10 mouse cellular contexts compared by ENCODE assay signal in genomic region chr13:35848694-35849093, GRCm38 (mm10). TPM values are rescaled to one million over a fixed set of nuclear protein-coding genes. Genes with fewer than 3 reads are reported as not detected.
DNase-seq lines count a peak whose midpoint lies in the region; ATAC-seq lines count a peak whose summit lies in the region.
"Had no signal": no experiment of that assay in that cellular context is flagged by ENCODE, and none has a peak within 500 bp of the region (broad histone marks: within the 10 kb centered on the region; RNA-seq: fewer than 3 reads in every experiment).

No protein-coding gene starts in this region.

- no peak overlapping the region for H3K4me2 ChIP-seq in kidney, embryonic 15.5 days
- H3K4me2 ChIP-seq in neural tube, embryonic 15.5 days = no peak overlapping the region
- H3K4me2 ChIP-seq: liver, embryonic 13.5 days had no signal

- no peak overlapping the region for H3K27ac ChIP-seq in kidney, embryonic 15.5 days
- H3K27ac ChIP-seq in neural tube, embryonic 15.5 days (replicated peaks) = no peak overlapping the region
- H3K27ac ChIP-seq: liver, embryonic 13.5 days had no signal

- peak; percentile 17 for DNase-seq in kidney, adult 18-20 months
- DNase-seq in cerebellum, postnatal 36 days = peak; percentile 40 to 51
- DNase-seq in kidney, postnatal 14 days = peak; percentile 27
- peak; percentile 28 for DNase-seq in testis, postnatal 14 days (ENCODE audit: low spot score)
- no peak for DNase-seq in thymus, postnatal 25 days
- DNase-seq in spleen, adult 12 weeks (ENCODE audit: low spot score) = no peak
- DNase-seq: liver, embryonic 13.5 days; thymus, postnatal 4 days had no signal

- H3K9ac ChIP-seq in kidney, embryonic 15.5 days = no peak overlapping the region
- no peak overlapping the region for H3K9ac ChIP-seq in neural tube, embryonic 15.5 days (replicated peaks)
- H3K9ac ChIP-seq: liver, embryonic 13.5 days had no signal

- 47% methylated on average over 3 of the region's 3 CpGs for WGBS in kidney, embryonic 15.5 days
- WGBS in neural tube, embryonic 15.5 days = 85% methylated on average over 3 of the region's 3 CpGs

- ATAC-seq in kidney, embryonic 15.5 days (replicated peaks; ENCODE audit: low FRiP score) = no peak; the same call in 1 of the 2 replicates
- ATAC-seq in neural tube, embryonic 15.5 days (ENCODE audit: low FRiP score) = no peak

- no peaks in the 10 kb centered on the region for H3K36me3 ChIP-seq in kidney, embryonic 15.5 days
- no peaks in the 10 kb centered on the region for H3K36me3 ChIP-seq in neural tube, embryonic 15.5 days
- H3K36me3 ChIP-seq: liver, embryonic 13.5 days had no signal

- H3K4me3 ChIP-seq in kidney, embryonic 15.5 days (replicated peaks) = no peak overlapping the region
- H3K4me3 ChIP-seq in neural tube, embryonic 15.5 days (replicated peaks) = no peak overlapping the region
- H3K4me3 ChIP-seq: liver, embryonic 13.5 days had no signal

- no peaks in the 10 kb centered on the region for H3K9me3 ChIP-seq in kidney, embryonic 15.5 days (replicated peaks)
- H3K9me3 ChIP-seq in neural tube, embryonic 15.5 days (replicated peaks) = no peaks in the 10 kb centered on the region
- H3K9me3 ChIP-seq: liver, embryonic 13.5 days had no signal

- peaks cover 6% of the 10 kb centered on the region for H3K4me1 ChIP-seq in kidney, embryonic 15.5 days
- H3K4me1 ChIP-seq in neural tube, embryonic 15.5 days = 0 out of 2 replicates have a peak, but pooled peaks cover 2% of the 10 kb centered on the region

- no peaks in the 10 kb centered on the region for H3K27me3 ChIP-seq in kidney, embryonic 15.5 days
- no peaks in the 10 kb centered on the region for H3K27me3 ChIP-seq in neural tube, embryonic 15.5 days (replicated peaks)
- H3K27me3 ChIP-seq: liver, embryonic 13.5 days had no signal

RNA-seq across cellular contexts. Expression of gene Rpp40, which starts 57.5 kb away (rescaled TPM):
- 16.3 and 17.2 TPM in 2 replicates for polyA plus RNA-seq in kidney, embryonic 15.5 days (2015; fragmentation: Nextera tagmentation; extraction: Ambion mirVana)
- polyA plus RNA-seq in neural tube, embryonic 15.5 days (2015; fragmentation: Nextera tagmentation; extraction: Ambion mirVana) = 7.9 and 12.0 TPM in 2 replicates

Comparison
In these comparisons a context has a peak if more than half of its experiments do, and no peak if none do; other contexts are left out.
1. DNase-seq: peak in kidney, adult 18-20 months (single experiment), cerebellum, postnatal 36 days (2 of 2), kidney, postnatal 14 days (single experiment) and testis, postnatal 14 days (single experiment); none in thymus, postnatal 25 days (single experiment) and spleen, adult 12 weeks (single experiment).